Mouse (Mus musculus) embryo, embryonic 9.5 days (tissue): Measurements from ENCODE around the gene Fev.

Experiments
- DNase-seq: peaks from one replicate; pipeline ENCODE4 v3.0.0-alpha.2; 2017; ENCODE audit errors: extremely low spot score

Gene Fev

DNA sequence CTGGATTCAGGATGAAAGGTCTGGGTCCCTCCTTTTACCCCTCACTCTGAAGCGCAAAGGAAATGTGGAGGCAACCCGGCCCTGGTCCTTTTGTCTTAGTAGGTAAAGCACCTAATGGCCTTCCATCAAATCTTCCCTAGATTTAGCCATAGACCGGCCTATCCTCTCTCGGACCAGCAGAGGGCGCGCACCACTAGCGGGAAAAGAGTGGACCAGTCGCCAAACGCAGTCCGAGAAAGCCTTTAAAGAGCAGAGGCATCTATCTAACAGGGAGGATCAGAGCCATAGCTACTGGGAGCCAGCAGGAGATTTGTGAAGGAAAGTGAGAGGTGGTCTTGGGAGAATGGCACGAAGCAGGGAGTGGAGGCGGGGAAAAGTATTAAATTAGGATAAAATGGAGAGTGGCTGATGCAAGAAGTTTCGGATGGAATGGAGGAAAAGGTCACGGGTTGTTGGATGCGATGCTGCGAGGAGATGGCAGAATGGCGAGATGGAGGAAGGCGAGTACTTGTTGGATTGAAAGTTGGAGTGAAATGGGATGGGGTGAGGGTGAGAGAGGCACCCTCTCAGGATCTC lies 4.3 kb downstream of the Fev start:
- DNase-seq, result peak; percentile 78

DNA sequence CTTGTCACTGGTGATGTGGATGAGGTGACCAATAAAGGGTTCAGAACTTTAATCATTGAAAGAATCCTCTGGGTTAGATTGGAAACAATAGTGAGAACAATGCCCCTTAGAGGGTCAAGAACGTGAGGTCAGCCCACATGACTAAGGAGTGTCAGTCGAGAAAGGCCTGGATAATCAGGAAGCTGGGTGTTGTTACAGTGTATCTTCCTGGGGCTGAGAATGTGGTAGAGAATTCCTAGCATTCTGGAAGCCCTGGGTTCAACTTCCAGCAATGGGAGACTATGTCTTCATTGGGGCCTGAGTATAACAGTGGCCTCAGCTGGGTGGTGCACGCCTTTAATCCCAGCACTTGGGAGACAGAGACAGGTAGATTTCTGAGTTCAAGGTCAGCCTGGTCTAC lies 8.0 kb downstream of the Fev start:
- no peak for DNase-seq

- DNase-seq, result no peak
Observed at GRCm38 (mm10) chr1:74872218-74872617, 13.0 kb downstream of the Fev start.

DNA sequence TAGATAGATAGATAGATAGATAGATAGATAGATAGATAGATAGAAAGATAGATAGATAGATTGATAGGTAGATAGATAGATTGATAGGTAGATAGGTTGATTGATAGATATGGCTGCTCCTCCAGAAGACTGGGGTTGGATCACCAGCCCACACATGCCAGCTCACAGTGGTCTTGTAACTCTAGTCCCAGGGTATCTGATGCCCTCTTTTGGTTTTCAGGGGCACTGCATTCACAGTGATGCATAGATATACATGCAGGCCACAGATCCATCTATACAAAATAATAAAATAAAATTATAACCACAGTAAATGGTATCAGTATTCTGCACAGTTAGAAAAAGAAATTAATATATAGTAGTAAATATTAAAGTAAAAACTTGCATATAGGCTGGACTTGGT lies 23.4 kb downstream of the Fev start:
- DNase-seq, result no peak

DNA sequence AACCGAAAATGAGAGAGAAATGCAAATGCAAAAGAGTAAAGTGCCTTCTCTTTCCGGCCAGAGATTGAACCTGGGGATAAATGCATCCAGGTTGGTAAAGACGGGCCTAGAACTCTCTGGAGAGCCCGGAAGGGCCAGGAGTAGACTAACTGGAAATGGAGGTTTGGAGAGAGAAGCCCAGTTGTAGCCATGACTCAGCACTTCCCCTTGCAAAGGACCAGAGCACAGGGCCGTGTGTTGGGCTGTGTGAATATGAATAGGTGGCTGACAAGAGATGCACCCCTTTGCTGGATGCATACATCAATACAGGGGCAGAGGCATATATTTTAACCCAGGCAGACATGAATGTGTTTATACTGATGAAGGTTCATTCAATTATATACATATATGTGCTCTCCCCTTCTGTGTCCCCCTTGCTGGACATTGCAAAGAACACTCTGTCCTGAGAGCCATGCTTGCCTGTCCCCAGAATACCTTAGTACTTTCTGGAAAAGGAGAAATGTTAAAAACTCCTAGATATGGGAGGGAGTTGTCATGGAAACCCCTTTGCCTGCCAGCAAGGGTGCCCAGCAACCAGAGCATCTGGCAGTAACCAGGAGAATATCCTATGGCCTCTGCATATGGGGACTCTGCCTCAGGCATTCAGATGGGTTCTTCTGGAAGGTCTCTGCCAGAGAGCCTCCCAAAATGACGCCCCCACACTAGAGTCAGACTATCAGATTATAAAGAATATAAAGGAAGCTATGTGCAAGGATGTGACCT lies 25.8 kb downstream of the Fev start:
- DNase-seq, result no peak

DNA sequence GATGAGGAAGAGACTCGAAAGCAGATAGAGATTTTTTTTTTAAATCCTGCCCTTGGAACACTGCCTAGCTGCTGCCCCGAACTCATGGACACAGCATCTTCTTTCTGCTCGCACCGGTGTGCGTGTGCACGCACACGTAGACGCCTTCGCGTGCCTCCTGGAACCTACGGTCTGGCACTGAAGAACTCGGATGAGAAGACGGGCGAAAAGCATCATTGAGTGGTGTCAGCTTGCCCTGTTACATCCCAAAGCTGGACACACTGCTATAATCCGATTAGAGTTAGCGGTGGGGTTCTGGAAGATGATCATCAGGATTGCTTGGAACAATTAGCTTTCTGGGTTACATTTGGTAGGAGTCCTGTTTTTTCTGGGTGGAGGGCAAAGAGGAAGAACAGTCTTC lies 26.4 kb downstream of the Fev start:
- no peak for DNase-seq

- DNase-seq, result peak; percentile 77
Observed at GRCm38 (mm10) chr1:74858171-74858719, 27.0 kb downstream of the Fev start.

GRCm38 (mm10) chr1:74857677-74858076 lies 27.5 kb downstream of the Fev start:
- no peak for DNase-seq

GRCm38 (mm10) chr1:74857201-74857600 lies 28.0 kb downstream of the Fev start:
- no peak for DNase-seq

DNA sequence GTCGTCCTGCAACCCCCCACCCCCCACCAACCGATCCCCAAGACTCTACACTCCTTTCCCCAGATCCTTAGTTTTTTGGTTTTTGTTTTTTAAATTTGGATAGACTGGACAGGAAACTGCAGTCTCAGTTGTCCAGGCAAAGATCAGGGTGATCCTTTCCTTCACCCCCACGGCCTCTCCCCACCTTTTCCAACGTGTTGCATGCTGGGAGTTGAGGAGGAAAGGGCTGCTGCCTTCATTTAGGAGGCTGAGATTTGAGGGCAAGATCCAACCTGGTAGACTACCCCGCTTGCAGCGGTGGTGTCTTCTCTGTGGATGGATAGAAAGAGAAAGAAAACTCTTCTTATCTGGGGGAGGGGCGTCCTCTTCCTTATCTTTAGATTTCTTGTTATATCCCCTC lies 28.4 kb downstream of the Fev start:
- DNase-seq, result no peak

DNA sequence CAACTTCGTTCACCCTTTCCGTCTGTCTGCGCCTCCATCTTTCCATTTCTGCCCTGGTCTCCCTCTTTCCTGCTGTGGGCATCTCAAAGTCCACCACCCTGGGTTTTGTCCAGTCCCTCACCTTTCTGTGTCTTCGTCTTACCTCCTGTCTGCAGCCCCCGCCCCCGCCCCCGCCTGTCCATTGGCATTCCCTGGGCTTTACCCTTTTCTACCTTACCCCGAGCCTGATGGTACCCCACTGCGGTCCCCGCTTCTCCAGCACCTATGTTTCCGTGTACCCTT lies 28.8 kb downstream of the Fev start:
- no peak for DNase-seq

- peak; percentile 42 for DNase-seq
Observed at GRCm38 (mm10) chr1:74855651-74856438, 29.4 kb downstream of the Fev start.

- DNase-seq, result no peak
Observed at GRCm38 (mm10) chr1:74855156-74855555, 30.1 kb downstream of the Fev start.

- peak; percentile 92 for DNase-seq
Observed at GRCm38 (mm10) chr1:74854306-74855056, 30.7 kb downstream of the Fev start, which contains the start of gene Cdk5r2. TSS of gene Cdk5r2 (plus strand) at chr1:74854934.

GRCm38 (mm10) chr1:74851001-74851775 lies 34.0 kb downstream of the Fev start:
- no peak for DNase-seq

DNA sequence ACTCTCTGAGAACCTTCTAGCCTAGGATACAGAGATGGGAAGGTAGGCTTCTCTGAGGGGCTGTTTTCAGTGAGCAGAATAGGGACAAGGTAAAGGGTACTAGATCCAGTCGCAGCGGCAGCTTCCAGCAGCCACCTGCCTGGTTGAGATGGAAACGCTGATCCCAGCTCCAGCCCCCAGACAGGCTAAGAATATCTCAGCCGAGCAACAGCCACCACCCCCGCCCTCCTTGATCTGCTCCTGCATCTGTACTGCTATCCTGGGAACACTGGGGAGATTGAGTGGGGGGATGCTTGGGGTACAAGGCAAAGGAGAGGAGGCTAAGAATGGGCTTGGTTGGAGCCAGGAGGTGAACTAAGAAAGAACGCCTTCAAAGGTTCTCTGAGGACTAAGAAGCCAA lies 35.0 kb downstream of the Fev start:
- DNase-seq, result no peak

DNA sequence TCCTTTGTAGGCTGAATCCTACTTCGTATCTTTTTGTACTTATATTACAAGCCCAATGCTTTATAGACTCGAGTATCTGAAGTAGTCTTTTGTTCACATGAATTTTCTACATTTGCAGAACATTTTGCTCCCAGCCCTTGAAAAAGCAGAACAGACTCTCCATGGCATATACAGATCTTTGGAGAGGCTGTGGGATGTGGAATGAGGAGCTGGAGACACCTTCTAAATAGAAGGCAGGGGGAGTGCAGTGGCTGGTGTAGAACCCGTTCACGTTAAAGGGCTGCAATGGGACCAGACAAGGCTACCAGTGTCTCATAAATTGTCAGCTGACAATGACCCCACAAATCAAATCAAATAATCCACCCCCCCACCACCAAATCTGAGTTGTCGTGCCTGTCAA lies 36.3 kb downstream of the Fev start:
- no peak for DNase-seq

- peak; percentile 19 for DNase-seq
Observed at GRCm38 (mm10) chr1:74846341-74846740, 38.9 kb downstream of the Fev start.

- no peak for DNase-seq
Observed at GRCm38 (mm10) chr1:74843090-74843489, 42.1 kb downstream of the Fev start.

DNA sequence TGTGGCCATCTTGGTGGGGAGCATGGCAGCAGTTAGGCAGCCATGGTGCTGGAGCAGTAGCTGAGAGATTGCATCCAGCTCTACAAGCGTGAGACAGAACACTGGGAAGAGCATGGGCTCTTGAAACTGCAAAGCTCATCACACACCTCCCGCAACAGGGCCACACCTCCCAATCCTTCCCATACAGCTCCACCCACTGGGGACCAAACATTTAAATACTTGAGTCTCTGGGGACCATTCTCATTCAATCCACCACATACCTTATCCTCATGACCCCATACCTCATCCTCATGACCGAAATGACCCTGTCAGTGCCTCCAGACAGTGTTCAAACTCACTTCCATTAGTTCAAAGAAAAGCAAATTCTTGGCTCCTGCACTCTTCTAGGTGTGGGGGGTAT lies 52.0 kb downstream of the Fev start:
- no peak for DNase-seq
